ENCODE assay signal across 8 mouse cellular contexts in genomic region chr1:84153943-84154342, GRCm38 (mm10).
DNase-seq lines count a peak whose midpoint lies in the region; ATAC-seq lines count a peak whose summit lies in the region.

No protein-coding gene starts in this region.

- 0 out of 2 replicates have a peak, but pooled peaks have one; percentile 39 for ATAC-seq in megakaryocyte progenitor cell, adult 5-6 weeks (replicated peaks; ENCODE audit: poor library complexity)

- DNase-seq in adrenal gland, adult (ENCODE audit: inconsistent age in 2 of 2, low spot score in 1 of 2) = peak; percentile 32 to 77
- no peak for DNase-seq in adrenal gland, adult 8-10 months
- peak; percentile 50 for DNase-seq in layer of hippocampus, adult 11-12 months (ENCODE audit: low spot score)
- DNase-seq in layer of hippocampus, adult 9-10 months (ENCODE audit: low spot score) = no peak
- DNase-seq in ZHBTc4 (ENCODE audit: low read depth, low spot score) = peak; percentile 88
- DNase-seq in heart, postnatal 14 days = peak; percentile 9 to 12
- no peak for DNase-seq in right cerebral cortex, postnatal 36 days (ENCODE audit: low spot score in 2 of 2)

- intact Hi-C loops in heart, postnatal 14 days (cut with DNase I) = no loop called here

Comparison
In these comparisons a context has a peak if more than half of its experiments do, and no peak if none do; other contexts are left out.
1. DNase-seq: peak in adrenal gland, adult (2 of 2), layer of hippocampus, adult 11-12 months (single experiment), ZHBTc4 (single experiment) and heart, postnatal 14 days (2 of 2); none in adrenal gland, adult 8-10 months (single experiment), layer of hippocampus, adult 9-10 months (single experiment) and right cerebral cortex, postnatal 36 days (0 of 2).